Mouse (Mus musculus) embryonic facial prominence, embryonic 15.5 days (tissue): ENCODE results near the gene Robo1. TPM values are rescaled to one million over a fixed set of nuclear protein-coding genes. Genes with fewer than 3 reads are reported as not detected.
"Not testable (repeated sequence)": the region's sequence is repeated elsewhere in the genome, so short reads cannot be mapped to it uniquely, and the experiment has no call there.

Experiments used
- ATAC-seq: fragments of 200-750 bp; cut with Nextera tagmentation; 2 replicates; pipeline ENCODE4 v1.8.0; 2017; ENCODE audit warnings: low read depth, moderate TSS enrichment; ENCODE audit not compliant: insufficient number of reproducible peaks, low FRiP score, low TSS enrichment
- H3K27ac ChIP-seq: fragments of 300-500 bp; sonication (generic); replicated peaks from 2 replicates; pipeline ENCODE4 v1.5.1; 2015; ENCODE audit warnings: mild to moderate bottlenecking, inconsistent platforms
- H3K27me3 ChIP-seq: fragments of 300-500 bp; sonication (generic); 2 replicates; pipeline ENCODE4 v1.6.1; 2015; ENCODE audit warnings: inconsistent platforms
- H3K36me3 ChIP-seq: fragments of 300-500 bp; sonication (generic); 2 replicates; pipeline ENCODE4 v1.6.1; 2015; ENCODE audit warnings: mild to moderate bottlenecking, inconsistent platforms
- H3K4me1 ChIP-seq: fragments of 300-500 bp; sonication (generic); 2 replicates; pipeline ENCODE4 v1.6.1; 2015; ENCODE audit warnings: inconsistent platforms
- H3K4me2 ChIP-seq: fragments of 300-500 bp; sonication (generic); replicated peaks from 2 replicates; pipeline ENCODE4 v1.6.1; 2015; ENCODE audit warnings: mild to moderate bottlenecking, inconsistent platforms
- H3K4me3 ChIP-seq: fragments of 300-500 bp; sonication (generic); replicated peaks from 2 replicates; pipeline ENCODE4 v1.5.1; 2015; ENCODE audit warnings: mild to moderate bottlenecking, inconsistent platforms
- H3K9ac ChIP-seq: fragments of 300-500 bp; sonication (generic); 2 replicates; pipeline ENCODE4 v1.6.1; 2015; ENCODE audit warnings: inconsistent platforms
- H3K9me3 ChIP-seq: fragments of 300-500 bp; sonication (generic); replicated peaks from 2 replicates; pipeline ENCODE4 v1.6.1; 2016; ENCODE audit warnings: inconsistent platforms
- WGBS: fragments of 180-500 bp; shearing (Covaris S2); methylation state at CpG from one replicate; pipeline ENCODE4 v1.1.7; 2015; 5-methylcytosine and 5-hydroxymethylcytosine counted together
- polyA plus RNA-seq: library from polyadenylated mRNA; unstranded; fragments of >200 nt; fragmentation: Nextera tagmentation; extraction: Ambion mirVana; gene quantifications from 2 replicates; pipeline ENCODE4 v1.2.1, GENCODE M21; 2015

Gene Robo1
- polyA plus RNA-seq, 1 experiment from 2014 or later, result 36.9 TPM

- Histone ChIP-seq H3K9me3 (no peaks in the 10 kb centered on the region), H3K27ac (no peak overlapping the region), H3K9ac (no peak overlapping the region), H3K36me3 (no peaks in the 10 kb centered on the region), H3K4me2 (no peak overlapping the region), H3K27me3 (no peaks in the 10 kb centered on the region), H3K4me3 (no peak overlapping the region), H3K4me1 (no peaks in the 10 kb centered on the region)
- no peak for ATAC-seq
- 40% methylated on average over 5 of the region's 5 CpGs for WGBS
Observed at GRCm38 (mm10) chr16:72553713-72554112, 245.6 kb downstream of the Robo1 start.

- H3K36me3 ChIP-seq, H3K27ac ChIP-seq, H3K9ac ChIP-seq, H3K4me1 ChIP-seq, ATAC-seq, H3K4me3 ChIP-seq, H3K27me3 ChIP-seq, H3K4me2 ChIP-seq, H3K9me3 ChIP-seq: not testable (repeated sequence)
- 75% methylated on average over 2 of the region's 2 CpGs for WGBS
Observed at GRCm38 (mm10) chr16:72562149-72562548, 254.0 kb downstream of the Robo1 start.

DNA sequence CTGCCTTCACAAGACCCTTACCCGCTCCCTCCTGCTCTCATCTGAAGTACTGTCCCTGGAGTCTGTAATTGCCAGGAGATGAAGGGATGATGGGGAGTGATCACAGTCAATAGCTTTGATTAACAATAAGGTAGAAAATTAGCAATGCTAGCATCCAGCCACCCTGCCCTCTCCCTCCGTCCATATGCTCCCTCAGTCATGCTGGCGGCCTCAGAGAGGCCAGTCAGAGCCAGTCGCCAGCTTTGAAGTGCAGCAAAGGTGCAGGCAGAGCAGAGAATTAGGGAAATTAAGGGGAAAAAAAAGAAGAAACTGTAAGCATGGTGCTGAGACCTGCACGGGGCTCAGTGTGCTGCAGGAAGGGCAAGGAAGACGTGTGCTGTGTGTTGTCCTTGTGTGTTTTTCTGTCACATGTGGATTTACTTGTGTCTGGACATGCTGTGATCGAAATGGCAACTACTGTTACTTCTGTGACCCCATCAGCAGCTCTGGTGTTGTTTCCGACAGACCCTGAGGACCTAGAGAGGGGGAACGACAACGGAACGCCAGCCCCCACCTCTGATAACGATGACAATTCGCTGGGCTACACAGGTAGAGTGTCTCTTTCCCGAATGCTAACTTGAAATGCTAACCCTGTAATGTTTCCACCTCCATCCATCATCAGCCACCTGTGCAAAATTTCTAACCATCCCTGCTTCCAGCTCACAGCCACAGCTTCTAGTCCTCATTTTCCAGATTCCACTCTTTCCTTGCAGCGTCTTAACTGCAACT is 255.3 kb downstream of the Robo1 start:
- H3K36me3 ChIP-seq, result no peaks in the 10 kb centered on the region
- H3K4me2 ChIP-seq, result no peak overlapping the region
- H3K9me3 ChIP-seq, result no peaks in the 10 kb centered on the region
- H3K27me3 ChIP-seq, result no peaks in the 10 kb centered on the region
- ATAC-seq, result no peak
- H3K4me3 ChIP-seq, result no peak overlapping the region
- WGBS, result 26% methylated on average over 15 of the region's 15 CpGs
- H3K9ac ChIP-seq, result no peak overlapping the region
- H3K27ac ChIP-seq, result no peak overlapping the region
- H3K4me1 ChIP-seq, result no peaks in the 10 kb centered on the region

- no peaks in the 10 kb centered on the region for H3K36me3 ChIP-seq
- no peak overlapping the region for H3K9ac ChIP-seq
- no peaks in the 10 kb centered on the region for H3K27me3 ChIP-seq
- ATAC-seq, result no peak
- no peak overlapping the region for H3K4me2 ChIP-seq
- H3K9me3 ChIP-seq, result no peaks in the 10 kb centered on the region
- no peak overlapping the region for H3K4me3 ChIP-seq
- H3K27ac ChIP-seq, result no peak overlapping the region
- no peaks in the 10 kb centered on the region for H3K4me1 ChIP-seq
- WGBS, result 60% methylated on average over 1 of the region's 1 CpGs
Observed at GRCm38 (mm10) chr16:72575171-72575570, 267.1 kb downstream of the Robo1 start.

GRCm38 (mm10) chr16:72576956-72577355 is 268.9 kb downstream of the Robo1 start:
- Histone ChIP-seq H3K4me1 (no peaks in the 10 kb centered on the region), H3K4me2 (no peak overlapping the region), H3K9ac (no peak overlapping the region), H3K27me3 (no peaks in the 10 kb centered on the region), H3K27ac (no peak overlapping the region), H3K36me3 (no peaks in the 10 kb centered on the region), H3K4me3 (no peak overlapping the region), H3K9me3 (no peaks in the 10 kb centered on the region)
- 77% methylated on average over 7 of the region's 7 CpGs for WGBS
- no peak for ATAC-seq

DNA sequence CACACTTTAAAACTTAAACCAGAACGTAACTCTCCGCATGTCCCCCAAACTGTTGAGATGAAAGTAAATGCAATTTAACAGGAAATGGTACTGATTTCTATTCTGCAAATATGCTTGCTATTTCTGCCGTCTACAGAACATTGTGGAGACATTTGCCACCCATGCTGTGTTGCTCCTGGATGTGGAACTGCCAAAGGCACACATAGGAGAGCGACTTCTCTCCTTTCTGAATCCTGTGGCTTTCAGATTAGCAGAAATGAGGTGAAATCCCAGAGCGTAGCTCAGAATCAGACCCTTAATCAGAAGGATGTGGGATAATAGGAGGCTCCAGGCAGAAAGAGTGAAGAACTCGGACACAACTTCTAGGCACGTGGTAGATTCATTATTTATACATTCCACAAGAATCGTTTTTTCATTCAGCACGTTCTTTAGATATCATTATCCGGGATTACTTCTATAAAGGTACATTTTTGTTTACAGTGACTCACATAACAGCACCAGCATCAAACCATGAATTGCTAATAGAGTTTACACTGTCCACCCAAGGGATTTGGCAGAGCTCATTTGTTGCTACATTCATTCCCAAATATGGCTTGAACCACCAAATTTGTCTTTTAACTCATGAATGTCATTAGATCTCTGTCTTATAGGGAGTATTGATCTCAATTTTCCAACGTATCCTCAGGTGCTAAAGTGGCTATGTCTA is 276.5 kb downstream of the Robo1 start:
- H3K27ac ChIP-seq, result no peak overlapping the region
- ATAC-seq, result no peak
- H3K4me3 ChIP-seq, result no peak overlapping the region
- 66% methylated on average over 11 of the region's 11 CpGs for WGBS
- no peaks in the 10 kb centered on the region for H3K27me3 ChIP-seq
- H3K9me3 ChIP-seq, result no peaks in the 10 kb centered on the region
- H3K9ac ChIP-seq, result no peak overlapping the region
- H3K4me1 ChIP-seq, result no peaks in the 10 kb centered on the region
- no peaks in the 10 kb centered on the region for H3K36me3 ChIP-seq
- no peak overlapping the region for H3K4me2 ChIP-seq

- Histone ChIP-seq H3K4me1 (no peaks in the 10 kb centered on the region), H3K4me2 (no peak overlapping the region), H3K9me3 (no peaks in the 10 kb centered on the region), H3K9ac (no peak overlapping the region), H3K27me3 (no peaks in the 10 kb centered on the region), H3K36me3 (no peaks in the 10 kb centered on the region), H3K4me3 (no peak overlapping the region), H3K27ac (no peak overlapping the region)
- 46% methylated on average over 3 of the region's 3 CpGs for WGBS
- no peak for ATAC-seq
Observed at GRCm38 (mm10) chr16:72585160-72585813, 277.2 kb downstream of the Robo1 start.

DNA sequence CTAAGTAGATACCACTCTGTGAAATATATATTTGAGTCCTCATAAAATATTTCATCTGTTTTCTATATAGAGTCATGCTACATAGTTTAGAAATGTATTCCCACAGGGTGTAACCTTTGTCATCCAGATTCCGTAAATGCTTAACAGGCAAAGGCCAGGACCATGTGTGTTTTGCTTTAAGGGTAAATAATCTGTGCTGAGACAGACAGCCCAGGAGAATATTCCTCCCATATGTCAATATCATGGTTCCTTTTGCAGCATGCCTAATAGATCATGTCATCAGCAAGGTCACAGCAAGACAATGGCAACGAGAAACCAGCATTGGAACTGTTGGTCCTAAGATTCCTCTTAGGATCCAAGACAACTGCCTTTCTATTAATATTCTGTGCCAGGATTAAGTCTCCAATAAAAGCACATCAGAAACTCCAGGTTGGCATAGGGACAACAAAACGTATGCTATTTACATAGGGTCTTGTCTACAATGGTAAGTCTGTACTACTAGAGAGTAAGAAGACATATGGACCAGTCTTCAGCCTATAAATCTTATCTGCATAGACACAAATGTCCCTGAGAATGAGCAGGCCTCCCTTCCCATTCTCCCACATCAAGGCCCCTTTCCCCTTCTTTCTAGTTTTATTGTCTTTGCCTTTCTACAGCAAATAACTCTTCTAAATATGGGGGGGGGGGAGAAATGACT is 279.4 kb downstream of the Robo1 start:
- 43% methylated on average over 3 of the region's 3 CpGs for WGBS
- no peak overlapping the region for H3K4me3 ChIP-seq
- no peak for ATAC-seq
- no peaks in the 10 kb centered on the region for H3K27me3 ChIP-seq
- H3K9ac ChIP-seq, result no peak overlapping the region
- H3K36me3 ChIP-seq, result no peaks in the 10 kb centered on the region
- H3K27ac ChIP-seq, result no peak overlapping the region
- no peaks in the 10 kb centered on the region for H3K9me3 ChIP-seq
- no peaks in the 10 kb centered on the region for H3K4me1 ChIP-seq
- H3K4me2 ChIP-seq, result no peak overlapping the region

DNA sequence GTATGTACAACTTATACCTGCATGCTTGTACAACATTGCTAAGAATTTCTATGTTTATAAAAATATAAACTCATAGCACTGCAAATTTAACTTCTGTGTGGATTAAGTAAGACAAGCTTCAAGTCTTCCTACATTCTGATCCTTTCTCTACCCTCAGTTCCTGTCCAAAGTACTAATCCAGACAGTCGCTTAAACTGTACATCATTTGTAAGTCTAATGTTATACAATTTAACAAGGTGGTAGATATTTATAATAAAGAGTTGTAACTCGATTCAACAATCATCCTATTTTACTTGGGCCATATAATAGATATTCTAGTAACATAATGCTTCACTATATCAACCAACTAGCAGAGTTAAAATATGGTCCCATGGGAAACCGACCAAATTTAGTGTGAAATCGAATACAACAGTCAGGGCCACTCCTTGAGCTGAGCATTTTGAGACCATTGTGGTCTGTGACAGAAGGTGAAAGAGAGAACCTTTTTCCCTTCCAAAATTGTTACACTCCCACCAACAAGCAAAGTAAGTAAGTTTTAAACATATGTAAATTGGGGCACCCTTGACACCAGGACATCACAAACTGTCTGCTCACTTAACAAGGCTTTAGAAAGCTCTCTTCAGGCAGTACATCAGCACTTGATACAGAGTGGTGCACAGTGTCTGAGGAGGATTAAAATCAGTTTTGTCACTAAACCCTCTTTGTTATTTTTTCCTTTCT is 295.5 kb downstream of the Robo1 start:
- H3K4me1 ChIP-seq, result no peaks in the 10 kb centered on the region
- no peak for ATAC-seq
- no peaks in the 10 kb centered on the region for H3K9me3 ChIP-seq
- no peak overlapping the region for H3K9ac ChIP-seq
- no peak overlapping the region for H3K4me2 ChIP-seq
- H3K27me3 ChIP-seq, result no peaks in the 10 kb centered on the region
- WGBS, result 68% methylated on average over 4 of the region's 4 CpGs
- H3K4me3 ChIP-seq, result no peak overlapping the region
- no peaks in the 10 kb centered on the region for H3K36me3 ChIP-seq
- H3K27ac ChIP-seq, result no peak overlapping the region

DNA sequence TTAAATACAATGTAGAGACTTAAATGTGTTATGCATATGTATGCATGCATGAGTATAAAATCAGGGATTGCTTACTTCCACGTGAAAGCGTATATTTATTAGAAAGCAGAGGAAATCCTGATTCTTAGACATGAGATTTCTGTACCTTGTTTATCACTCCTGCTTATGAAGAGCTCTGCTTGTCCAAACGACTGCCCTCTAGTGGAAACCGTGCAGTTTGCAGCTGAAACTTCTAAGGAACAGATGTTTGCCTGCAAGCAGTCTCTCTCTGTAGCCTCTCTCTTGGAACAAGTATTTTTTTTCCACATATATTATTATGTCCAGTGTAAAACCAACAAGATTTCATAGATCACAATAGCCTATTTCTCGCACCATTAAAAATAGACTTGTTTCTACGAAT is 297.0 kb downstream of the Robo1 start:
- no peaks in the 10 kb centered on the region for H3K27me3 ChIP-seq
- no peak overlapping the region for H3K4me3 ChIP-seq
- 17% methylated on average over 6 of the region's 6 CpGs for WGBS
- no peaks in the 10 kb centered on the region for H3K36me3 ChIP-seq
- H3K9ac ChIP-seq, result no peak overlapping the region
- H3K4me2 ChIP-seq, result no peak overlapping the region
- H3K9me3 ChIP-seq, result no peaks in the 10 kb centered on the region
- H3K27ac ChIP-seq, result no peak overlapping the region
- no peak for ATAC-seq
- no peaks in the 10 kb centered on the region for H3K4me1 ChIP-seq
